Mouse (Mus musculus) forebrain, embryonic 11.5 days (tissue): ENCODE results near the gene Cav1. TPM values are rescaled to one million over a fixed set of nuclear protein-coding genes. Genes with fewer than 3 reads are reported as not detected.

Source experiments
- ATAC-seq: fragments of 200-750 bp; cut with Nextera tagmentation; replicated peaks from 2 replicates; pipeline ENCODE4 v1.8.0; 2017; ENCODE audit warnings: moderate TSS enrichment; ENCODE audit not compliant: low FRiP score
- DNase-seq: peaks from one replicate; pipeline ENCODE4 v3.0.0-alpha.2; 2017; ENCODE audit warnings: low spot score
- H3K27ac ChIP-seq: fragments of 300-500 bp; sonication (generic); 2 replicates; pipeline ENCODE4 v1.5.1; 2014; ENCODE audit warnings: low read depth, low read length
- H3K27me3 ChIP-seq: fragments of 300-500 bp; sonication (generic); 2 replicates; pipeline ENCODE4 v1.6.1; 2014; ENCODE audit warnings: mild to moderate bottlenecking, low read length, mixed read lengths; ENCODE audit not compliant: control insufficient read depth, insufficient read depth
- H3K36me3 ChIP-seq: fragments of 300-500 bp; sonication (generic); 2 replicates; pipeline ENCODE4 v1.6.1; 2014; ENCODE audit warnings: mild to moderate bottlenecking, low read length, moderate library complexity, mixed read lengths; ENCODE audit not compliant: control insufficient read depth, insufficient read depth
- H3K4me1 ChIP-seq: fragments of 300-500 bp; sonication (generic); replicated peaks from 2 replicates; pipeline ENCODE4 v1.6.1; 2014; ENCODE audit warnings: low read length, mixed read lengths; ENCODE audit not compliant: control insufficient read depth, insufficient read depth
- H3K4me2 ChIP-seq: fragments of 300-500 bp; sonication (generic); 2 replicates; pipeline ENCODE4 v1.6.1; 2014; ENCODE audit warnings: low read depth, mild to moderate bottlenecking, low read length, moderate library complexity, mixed read lengths; ENCODE audit not compliant: severe bottlenecking
- H3K4me3 ChIP-seq: fragments of 300-500 bp; sonication (generic); 2 replicates; pipeline ENCODE4 v1.5.1; 2014; ENCODE audit warnings: low read depth, low read length
- H3K9ac ChIP-seq: fragments of 300-500 bp; sonication (generic); 2 replicates; pipeline ENCODE4 v1.6.1; 2014; ENCODE audit warnings: low read length
- H3K9me3 ChIP-seq: fragments of 300-500 bp; sonication (generic); 2 replicates; pipeline ENCODE4 v1.6.1; 2016; ENCODE audit warnings: low read length, mixed read lengths; ENCODE audit not compliant: control insufficient read depth
- WGBS: fragments of 180-500 bp; shearing (Covaris S2); extraction: QIAGEN DNeasy Blood & Tissue Kit; methylation state at CpG from one replicate; pipeline ENCODE4 v1.1.7; 2014; 5-methylcytosine and 5-hydroxymethylcytosine counted together
- polyA plus RNA-seq: library from polyadenylated mRNA; unstranded; fragments of >200 nt; fragmentation: Nextera tagmentation; extraction: Ambion mirVana; gene quantifications from 2 replicates; pipeline ENCODE4 v1.2.1, GENCODE M21; 2014

The Cav1 gene
- polyA plus RNA-seq, 1 experiment from 2014 or later = 6.7 TPM

- Histone ChIP-seq H3K4me3 (no peak overlapping the region), H3K27ac (no peak overlapping the region), H3K9me3 (no peaks in the 10 kb centered on the region), H3K27me3 (peaks cover 13% of the 10 kb centered on the region), H3K9ac (no peak overlapping the region), H3K4me1 (peaks cover 8% of the 10 kb centered on the region; the same call in 1 of the 2 replicates), H3K4me2 (no peak overlapping the region), H3K36me3 (no peaks in the 10 kb centered on the region)
- ATAC-seq (no peak), DNase-seq (no peak)
- WGBS = 84% methylated on average over 2 of the region's 2 CpGs
Observed at GRCm38 (mm10) chr6:17309260-17309659, 3.1 kb downstream of the Cav1 start.

GRCm38 (mm10) chr6:17314241-17314640 lies 8.1 kb downstream of the Cav1 start:
- DNase-seq (no peak), ATAC-seq (no peak)
- H3K9me3 ChIP-seq = no peaks in the 10 kb centered on the region
- H3K4me1 ChIP-seq = no peaks in the 10 kb centered on the region
- no peaks in the 10 kb centered on the region for H3K27me3 ChIP-seq
- no peak overlapping the region for H3K4me2 ChIP-seq
- H3K4me3 ChIP-seq = no peak overlapping the region
- H3K36me3 ChIP-seq = no peaks in the 10 kb centered on the region
- no peak overlapping the region for H3K27ac ChIP-seq
- no peak overlapping the region for H3K9ac ChIP-seq
- WGBS = 91% methylated on average over 2 of the region's 2 CpGs

GRCm38 (mm10) chr6:17314659-17315616 lies 8.8 kb downstream of the Cav1 start:
- ATAC-seq (no peak), DNase-seq (no peak)
- 84% methylated on average over 5 of the region's 5 CpGs for WGBS
- H3K27ac ChIP-seq = no peak overlapping the region
- H3K4me2 ChIP-seq = no peak overlapping the region
- H3K4me1 ChIP-seq = no peaks in the 10 kb centered on the region
- no peaks in the 10 kb centered on the region for H3K27me3 ChIP-seq
- no peaks in the 10 kb centered on the region for H3K36me3 ChIP-seq
- H3K4me3 ChIP-seq = no peak overlapping the region
- no peak overlapping the region for H3K9ac ChIP-seq
- no peaks in the 10 kb centered on the region for H3K9me3 ChIP-seq

GRCm38 (mm10) chr6:17316294-17317166 lies 10.4 kb downstream of the Cav1 start:
- H3K27ac ChIP-seq = no peak overlapping the region

GRCm38 (mm10) chr6:17317167-17317524 lies 11.0 kb downstream of the Cav1 start:
- Histone ChIP-seq H3K36me3 (no peaks in the 10 kb centered on the region), H3K4me3 (no peak overlapping the region), H3K9me3 (no peaks in the 10 kb centered on the region), H3K27me3 (no peaks in the 10 kb centered on the region), H3K4me1 (no peaks in the 10 kb centered on the region), H3K9ac (no peak overlapping the region), H3K4me2 (no peak overlapping the region), H3K27ac (no peak overlapping the region)
- 26% methylated on average over 1 of the region's 1 CpGs for WGBS
- DNase-seq = no peak
- no peak for ATAC-seq

More at GRCm38 (mm10) chr6:17316294-17317166, 10.4 kb downstream of the Cav1 start:
- no peak overlapping the region for H3K4me2 ChIP-seq
- ATAC-seq (no peak), DNase-seq (no peak)
- no peak overlapping the region for H3K9ac ChIP-seq
- no peaks in the 10 kb centered on the region for H3K4me1 ChIP-seq
- no peaks in the 10 kb centered on the region for H3K27me3 ChIP-seq
- WGBS = 72% methylated on average over 15 of the region's 15 CpGs
- H3K36me3 ChIP-seq = no peaks in the 10 kb centered on the region
- H3K9me3 ChIP-seq = no peaks in the 10 kb centered on the region
- H3K4me3 ChIP-seq = no peak overlapping the region

- no peaks in the 10 kb centered on the region for H3K27me3 ChIP-seq
- H3K9me3 ChIP-seq = no peaks in the 10 kb centered on the region
- H3K4me3 ChIP-seq = no peak overlapping the region
- H3K4me2 ChIP-seq = no peak overlapping the region
- H3K4me1 ChIP-seq = no peaks in the 10 kb centered on the region
- no peak overlapping the region for H3K27ac ChIP-seq
- H3K9ac ChIP-seq = no peak overlapping the region
- WGBS = 70% methylated on average over 1 of the region's 1 CpGs
- no peaks in the 10 kb centered on the region for H3K36me3 ChIP-seq
- no peak for DNase-seq
- ATAC-seq = no peak
Observed at GRCm38 (mm10) chr6:17317944-17318343, 11.8 kb downstream of the Cav1 start.

- Histone ChIP-seq H3K27ac (no peak overlapping the region), H3K27me3 (no peaks in the 10 kb centered on the region), H3K36me3 (no peaks in the 10 kb centered on the region), H3K4me2 (no peak overlapping the region), H3K9ac (no peak overlapping the region), H3K9me3 (no peaks in the 10 kb centered on the region), H3K4me3 (no peak overlapping the region), H3K4me1 (no peaks in the 10 kb centered on the region)
- WGBS = 86% methylated on average over 6 of the region's 6 CpGs
- ATAC-seq (no peak), DNase-seq (no peak)
Observed at GRCm38 (mm10) chr6:17321976-17322375, 15.8 kb downstream of the Cav1 start.

GRCm38 (mm10) chr6:17327216-17327615 lies 21.1 kb downstream of the Cav1 start:
- H3K4me1 ChIP-seq = no peaks in the 10 kb centered on the region
- no peak overlapping the region for H3K4me2 ChIP-seq
- no peak overlapping the region for H3K4me3 ChIP-seq
- no peaks in the 10 kb centered on the region for H3K36me3 ChIP-seq
- no peaks in the 10 kb centered on the region for H3K27me3 ChIP-seq
- WGBS = 56% methylated on average over 11 of the region's 11 CpGs
- no peak overlapping the region for H3K9ac ChIP-seq
- no peak for DNase-seq
- no peak for ATAC-seq
- H3K9me3 ChIP-seq = no peaks in the 10 kb centered on the region
- no peak overlapping the region for H3K27ac ChIP-seq
